Mouse (Mus musculus) gastrocnemius, adult 2 months (tissue): Measurements from ENCODE around the gene Ssh3. TPM values are rescaled to one million over a fixed set of nuclear protein-coding genes. Genes with fewer than 3 reads are reported as not detected.

ENCODE experiments used
- DNase-seq: peaks from one replicate; pipeline ENCODE4 v3.0.0; 2022
- H3K27ac ChIP-seq: fragments of 200-600 bp; 2 replicates; pipeline ENCODE4 v1.8.1; 2022; ENCODE audit warnings: mild to moderate bottlenecking
- H3K4me3 ChIP-seq: fragments of 200-600 bp; 2 replicates; pipeline ENCODE4 v1.8.1; 2022; ENCODE audit warnings: mild to moderate bottlenecking, moderate library complexity
- CTCF ChIP-seq: fragments of 200-600 bp; IDR thresholded peaks from 2 replicates; pipeline ENCODE4 v1.8.1; 2022; ENCODE audit warnings: antibody characterized with exemption, mild to moderate bottlenecking, moderate library complexity
- intact Hi-C: fragments of 180-260 bp; cut with DNase I; formaldehyde crosslinking; loops from one replicate; pipeline ENCODE4 v1.15.1; 2025
- total RNA-seq, 2 experiments: library from RNA; stranded (reverse); gene quantifications; 2 replicates each; pipeline ENCODE4 v1.2.3; 2021

Ssh3 gene
- total RNA-seq, 2 experiments from 2014 or later = 3.3 to 3.9 TPM

- intact Hi-C loops = loop anchor here (2.0 to 5.0 kb wide), 3 partner anchors 59 to 212 kb away; partner anchors contain the start of gene Pitpnm1
- peak overlapping the region; percentile 98 for H3K27ac ChIP-seq
- DNase-seq = peak; percentile 47
Measured at GRCm38 (mm10) chr19:4229451-4230076, 39.4 kb downstream of the Ssh3 start.

GRCm38 (mm10) chr19:4228891-4229290, 40.1 kb downstream of the Ssh3 start:
- no peak for DNase-seq
- Histone ChIP-seq H3K4me3 (no peak overlapping the region), H3K27ac (no peak overlapping the region)
- TF ChIP-seq CTCF = no peak
- intact Hi-C loops = loop anchor here (1.0 to 5.0 kb wide), 4 partner anchors 22 to 212 kb away; partner anchors contain the start of gene Pitpnm1

More at GRCm38 (mm10) chr19:4229451-4230076, 39.4 kb downstream of the Ssh3 start:
- TF ChIP-seq CTCF = no peak
- H3K4me3 ChIP-seq = no peak overlapping the region

GRCm38 (mm10) chr19:4227894-4228678, 40.9 kb downstream of the Ssh3 start:
- no peak; the same call in none of the 2 replicates for TF ChIP-seq CTCF
- DNase-seq = peak; percentile 71
- H3K4me3 ChIP-seq = no peak overlapping the region
- intact Hi-C loops = loop anchor here (1.0 to 5.0 kb wide), 4 partner anchors 21 to 211 kb away; partner anchors contain the start of gene Pitpnm1
- H3K27ac ChIP-seq = no peak overlapping the region

GRCm38 (mm10) chr19:4227446-4227845, 41.5 kb downstream of the Ssh3 start:
- H3K4me3 ChIP-seq = no peak overlapping the region
- intact Hi-C loops = loop anchor here (5.0 kb wide), 1 partner anchor 210 kb away; no protein-coding TSS in a partner anchor
- DNase-seq = no peak
- no peak overlapping the region for H3K27ac ChIP-seq
- no peak for TF ChIP-seq CTCF

DNA sequence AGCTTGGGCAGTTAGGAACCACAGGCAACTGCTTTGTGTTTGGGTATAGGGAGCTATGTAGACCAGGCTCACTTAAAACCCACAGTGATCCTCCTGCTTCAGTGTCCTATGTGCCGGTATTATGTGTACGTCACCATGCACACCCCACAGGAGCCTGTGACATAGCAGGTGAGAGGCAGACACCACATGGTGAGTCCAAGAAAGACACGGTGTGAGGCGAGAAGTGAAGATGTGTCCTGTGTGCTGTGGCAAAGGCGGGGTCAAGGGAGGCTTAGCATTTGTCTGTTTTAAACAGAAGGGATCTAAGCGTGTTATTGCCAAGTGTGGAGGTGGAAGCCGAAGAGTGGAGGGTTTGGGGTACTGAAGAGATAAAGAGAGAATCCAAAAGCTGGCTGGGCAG, 42.2 kb downstream of the Ssh3 start:
- no peak for TF ChIP-seq CTCF
- no peak for DNase-seq
- intact Hi-C loops = loop anchor here (5.0 kb wide), 1 partner anchor 209 kb away; no protein-coding TSS in a partner anchor
- H3K4me3 ChIP-seq = no peak overlapping the region
- no peak overlapping the region for H3K27ac ChIP-seq

- H3K4me3 ChIP-seq = no peak overlapping the region
- H3K27ac ChIP-seq = no peak overlapping the region
- TF ChIP-seq CTCF = no peak
- intact Hi-C loops = no loop called here
- DNase-seq = no peak
Measured at GRCm38 (mm10) chr19:4222165-4222564, 46.8 kb downstream of the Ssh3 start.

- no peak overlapping the region for H3K4me3 ChIP-seq
- no peak for TF ChIP-seq CTCF
- intact Hi-C loops = no loop called here
- peak overlapping the region; percentile 44 for H3K27ac ChIP-seq
- DNase-seq = no peak
Measured at GRCm38 (mm10) chr19:4220957-4221743, 47.8 kb downstream of the Ssh3 start.

GRCm38 (mm10) chr19:4220416-4220815, 48.6 kb downstream of the Ssh3 start:
- DNase-seq = no peak
- no peak for TF ChIP-seq CTCF
- intact Hi-C loops = no loop called here
- Histone ChIP-seq H3K4me3 (no peak overlapping the region), H3K27ac (no peak overlapping the region)

- TF ChIP-seq CTCF = no peak
- DNase-seq = no peak
- H3K4me3 ChIP-seq = no peak overlapping the region
- intact Hi-C loops = no loop called here
- no peak overlapping the region for H3K27ac ChIP-seq
Measured at GRCm38 (mm10) chr19:4219943-4220342, 49.0 kb downstream of the Ssh3 start.

- intact Hi-C loops = no loop called here
- no peak overlapping the region for H3K27ac ChIP-seq
- DNase-seq = no peak
- no peak overlapping the region for H3K4me3 ChIP-seq
- no peak for TF ChIP-seq CTCF
Measured at GRCm38 (mm10) chr19:4218784-4219183, 50.2 kb downstream of the Ssh3 start.

DNA sequence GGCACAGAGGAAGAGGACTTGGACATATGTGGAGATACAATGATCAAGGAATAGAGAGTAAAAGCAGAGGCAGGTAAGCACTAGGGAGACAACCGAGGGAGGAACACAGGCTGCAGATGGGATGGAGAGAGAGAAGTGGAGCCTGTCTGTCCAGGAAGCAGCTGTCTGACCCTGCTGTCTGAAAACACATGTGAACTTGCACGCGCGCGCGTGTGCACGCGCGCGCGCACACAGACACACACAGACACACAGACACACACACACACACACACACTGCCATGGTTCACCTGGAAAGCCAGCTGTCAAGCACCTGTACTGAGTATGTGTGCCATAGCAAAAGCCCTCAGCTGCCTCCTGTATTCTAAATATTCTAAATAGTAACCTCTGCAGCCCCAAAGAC, 50.7 kb downstream of the Ssh3 start:
- no peak for TF ChIP-seq CTCF
- DNase-seq = no peak
- Histone ChIP-seq H3K27ac (no peak overlapping the region), H3K4me3 (no peak overlapping the region)
- intact Hi-C loops = no loop called here

- no peak for DNase-seq
- no peak for TF ChIP-seq CTCF
- Histone ChIP-seq H3K27ac (no peak overlapping the region), H3K4me3 (no peak overlapping the region)
- intact Hi-C loops = no loop called here
Measured at GRCm38 (mm10) chr19:4217855-4218254, 51.1 kb downstream of the Ssh3 start.

GRCm38 (mm10) chr19:4217140-4217539, 51.8 kb downstream of the Ssh3 start:
- intact Hi-C loops = no loop called here
- H3K27ac ChIP-seq = no peak overlapping the region
- no peak for TF ChIP-seq CTCF
- DNase-seq = no peak
- H3K4me3 ChIP-seq = no peak overlapping the region
